Mouse (Mus musculus) frontal cortex, postnatal 10 days (tissue): Measurements from ENCODE around the gene 1700012B09Rik.

Experiments used
- DNase-seq, 2 experiments: peaks; one replicate each; pipeline ENCODE4 v3.0.0; 2022; ENCODE audit warnings: low spot score in 2 of 2, mixed read lengths in 1 of 2

Gene 1700012B09Rik

DNA sequence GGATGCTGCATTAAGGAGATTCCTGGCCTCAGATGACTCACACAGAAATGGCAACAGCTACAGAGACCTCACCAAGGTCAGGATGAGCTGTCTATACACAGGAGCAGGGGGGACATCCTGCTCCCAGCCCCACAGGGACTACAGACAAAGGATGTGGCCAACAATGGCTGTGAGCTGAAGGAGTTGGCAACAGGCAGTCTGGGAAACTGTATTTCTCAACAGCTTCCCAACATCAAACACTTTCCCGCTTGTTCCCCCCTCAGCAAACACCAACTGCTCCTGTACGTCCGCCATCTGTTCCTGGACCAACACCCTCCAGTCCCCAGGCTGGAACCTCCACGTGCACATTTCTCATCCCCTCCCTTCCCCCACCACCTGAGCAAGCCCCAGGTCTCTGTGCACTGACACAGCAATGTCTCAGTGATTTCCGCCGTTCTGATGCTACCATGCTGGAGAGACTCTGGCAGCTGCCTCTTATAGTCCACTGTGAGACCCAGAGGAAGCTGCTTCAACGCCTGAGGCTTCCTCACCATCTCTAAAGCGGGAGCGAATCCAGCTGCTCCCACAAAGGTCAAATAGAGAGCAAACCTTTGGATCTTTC lies 39.8 kb downstream of the 1700012B09Rik start:
- DNase-seq: no peak

DNA sequence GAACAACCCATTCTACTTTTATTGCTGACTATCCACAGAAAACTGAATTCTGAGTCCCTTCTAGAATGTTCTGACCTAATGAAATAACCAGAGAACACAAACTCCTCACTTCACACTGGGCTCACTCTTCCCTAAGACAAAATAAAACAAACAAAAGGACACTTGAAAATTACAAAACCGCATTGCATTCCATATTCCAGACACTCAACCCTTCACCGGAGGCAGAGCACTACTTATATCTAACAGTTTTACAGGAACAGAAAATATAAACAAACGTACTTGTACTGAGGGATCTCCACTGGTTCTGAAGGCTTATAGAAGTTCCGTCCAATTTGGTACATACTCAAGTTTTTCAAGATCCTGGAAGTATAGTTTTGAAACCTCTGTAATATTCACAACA lies 42.5 kb downstream of the 1700012B09Rik start:
- DNase-seq: no peak

DNA sequence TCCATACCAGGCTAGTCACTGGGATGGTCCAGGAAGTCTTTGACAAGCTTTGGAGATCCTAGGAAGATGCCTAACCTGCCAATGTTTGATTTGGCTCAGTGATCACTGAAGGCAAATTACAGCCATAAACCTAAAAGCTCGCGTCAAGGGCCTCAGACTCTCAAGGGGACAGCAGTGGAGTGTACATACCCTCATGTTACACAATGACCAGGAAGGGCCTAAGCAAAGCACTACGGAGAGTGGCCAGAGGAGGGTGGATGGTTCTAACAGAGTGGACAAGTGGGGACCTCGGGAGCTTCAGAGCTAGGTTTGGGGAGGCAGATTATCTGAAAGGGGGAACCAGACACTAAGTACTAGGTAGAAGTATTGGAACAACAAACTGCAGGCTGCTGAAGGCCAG lies 44.2 kb downstream of the 1700012B09Rik start:
- no peak for DNase-seq

DNA sequence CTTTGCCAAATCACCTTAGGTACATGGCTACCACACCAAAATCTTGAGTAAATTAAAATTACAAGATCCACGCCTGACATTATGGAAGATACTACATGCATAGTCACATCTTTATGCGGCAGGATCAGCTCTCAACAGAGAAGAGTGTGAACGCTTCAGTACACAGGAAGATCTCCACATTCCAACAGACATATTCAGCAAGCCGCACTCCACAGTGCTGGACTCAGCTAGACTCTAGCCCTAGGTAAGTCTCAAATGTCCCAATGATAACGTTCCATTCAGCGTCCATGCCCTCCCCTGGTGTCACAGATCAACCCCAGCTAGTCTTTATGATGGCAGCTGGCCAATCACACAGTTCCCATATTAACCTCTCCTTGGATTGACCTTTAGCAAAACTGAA lies 44.8 kb downstream of the 1700012B09Rik start:
- no peak for DNase-seq

DNA sequence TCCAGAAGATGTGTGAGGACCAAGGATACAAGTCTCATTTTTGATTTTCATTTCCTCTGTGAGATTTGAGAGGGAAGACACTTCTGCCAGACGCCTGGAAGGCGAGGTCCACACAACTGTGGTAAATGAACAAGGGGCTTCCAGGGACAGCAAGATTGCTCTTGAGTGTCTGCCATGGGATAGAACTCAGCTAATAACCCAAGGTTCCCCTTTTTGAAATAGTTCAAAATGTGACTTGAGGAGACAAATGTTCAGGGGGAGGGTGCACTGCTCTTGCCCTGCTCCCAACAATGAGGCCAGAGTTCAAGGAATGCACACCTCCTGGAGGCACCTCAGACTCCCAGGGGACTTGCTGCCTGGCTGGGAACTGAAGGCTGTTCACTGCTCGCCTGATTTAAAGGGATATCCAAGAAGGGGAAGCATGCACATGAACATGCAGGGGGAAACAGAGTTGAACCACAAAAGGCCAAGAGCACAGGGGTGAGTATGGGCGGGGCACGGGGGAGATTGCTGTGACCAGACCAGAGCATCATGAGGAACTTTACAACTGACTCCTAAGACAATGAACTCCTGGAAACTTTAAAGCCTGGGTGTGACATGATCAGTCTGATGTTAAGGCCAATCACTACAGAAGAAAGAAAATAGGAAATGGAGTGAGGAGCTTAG lies 45.9 kb downstream of the 1700012B09Rik start:
- DNase-seq: no peak

DNA sequence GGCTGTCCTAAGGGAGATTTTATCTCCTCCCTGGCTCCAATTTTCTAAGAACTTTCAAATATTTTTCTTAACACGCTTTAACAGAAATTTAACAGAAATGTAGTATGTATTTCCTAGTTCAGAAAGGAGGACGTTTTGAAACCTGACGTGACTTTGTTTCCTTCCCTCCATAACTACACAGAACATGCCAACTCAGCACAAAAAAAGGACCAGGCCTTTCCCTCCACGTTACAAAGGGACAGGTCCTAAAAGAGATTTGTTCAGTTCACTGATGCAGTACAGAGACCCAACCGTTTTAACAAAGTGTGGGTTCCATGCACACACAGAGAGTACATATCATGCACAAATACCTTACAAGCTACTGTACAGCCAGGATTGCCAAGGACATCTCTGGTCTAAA lies 49.2 kb downstream of the 1700012B09Rik start:
- no peak for DNase-seq

DNA sequence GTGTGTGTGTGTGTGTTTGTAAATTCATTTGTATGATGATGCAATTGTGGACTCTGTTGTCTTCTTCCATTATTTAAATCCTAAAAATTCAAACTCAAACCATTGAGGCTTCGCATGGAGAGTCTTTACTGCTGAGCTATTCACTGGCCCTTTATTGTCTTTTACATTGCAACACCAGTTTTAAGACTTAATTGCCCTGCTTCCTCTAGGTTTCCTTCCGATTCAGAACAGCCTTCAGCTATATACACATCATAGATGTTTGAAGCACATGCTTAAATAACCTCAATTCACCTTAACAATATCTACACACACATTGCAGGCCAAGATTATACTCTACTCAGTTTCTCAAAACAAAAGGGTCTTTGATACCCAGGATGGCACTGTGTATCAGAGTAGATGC lies 50.4 kb downstream of the 1700012B09Rik start:
- DNase-seq: no peak

DNA sequence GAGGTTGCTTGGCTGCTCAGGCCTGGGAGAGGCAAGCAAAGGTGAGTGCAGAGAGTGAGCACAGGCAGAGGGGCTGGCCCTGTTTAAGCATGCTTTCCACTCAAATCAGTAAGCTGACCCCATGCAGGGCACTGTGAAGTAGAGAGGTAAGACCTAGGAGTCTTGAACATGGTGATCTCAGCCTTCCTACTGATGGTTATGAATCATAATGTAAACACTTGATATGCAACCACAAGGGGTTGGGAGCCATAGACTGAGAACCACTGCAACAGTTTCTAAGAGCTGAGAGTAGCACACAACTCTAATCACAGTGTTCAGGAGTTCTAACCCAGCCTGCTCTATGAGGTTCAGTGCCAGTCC lies 52.5 kb downstream of the 1700012B09Rik start:
- no peak for DNase-seq

DNA sequence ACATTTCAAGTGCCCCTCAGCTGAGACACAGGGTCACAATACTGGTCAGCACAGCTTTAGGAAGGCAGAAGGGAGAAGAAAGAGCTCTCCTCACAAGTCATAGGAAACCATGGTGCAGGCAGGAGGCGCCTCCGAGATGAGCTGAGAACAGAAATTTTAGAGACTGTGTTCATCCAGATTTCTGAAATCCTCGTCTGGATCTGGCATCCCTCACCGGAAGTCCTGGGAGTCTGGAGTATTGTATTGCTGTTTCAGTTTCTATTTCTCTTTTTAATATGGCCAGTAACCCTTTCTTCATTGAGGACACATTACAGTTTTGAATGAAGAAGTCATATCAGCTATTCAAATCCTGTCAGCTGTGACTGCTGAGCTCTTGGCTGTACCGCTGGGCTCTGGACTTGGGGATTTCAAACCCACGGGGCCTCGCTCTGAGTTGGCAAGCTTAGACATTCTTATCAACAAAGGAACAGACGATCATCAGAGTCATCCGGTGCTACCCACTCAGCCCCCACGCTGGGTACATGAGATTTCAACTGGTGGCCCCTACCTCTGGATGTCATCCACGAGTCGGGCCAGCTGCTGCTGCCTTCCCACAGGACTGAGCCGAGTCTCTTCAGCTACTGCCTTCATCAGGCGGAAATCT lies 53.0 kb downstream of the 1700012B09Rik start:
- no peak for DNase-seq

DNA sequence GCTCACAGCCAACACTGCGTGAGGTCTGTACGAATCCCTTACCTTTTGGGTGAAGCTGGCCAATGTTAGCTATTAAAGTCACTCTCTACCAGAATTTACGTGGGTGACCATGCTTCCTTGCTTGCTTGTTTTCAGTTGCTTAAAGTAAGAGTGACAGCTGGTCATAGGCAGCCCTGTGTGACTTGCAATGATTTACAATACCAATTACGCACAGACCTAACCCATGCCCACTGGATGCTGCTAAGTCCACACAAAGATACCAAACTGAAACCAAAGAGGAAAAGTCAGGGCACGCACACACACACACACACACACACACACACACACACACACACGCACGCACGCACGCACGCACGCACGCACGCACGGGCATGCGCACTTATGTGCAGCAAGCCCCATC lies 55.6 kb downstream of the 1700012B09Rik start:
- no peak for DNase-seq

DNA sequence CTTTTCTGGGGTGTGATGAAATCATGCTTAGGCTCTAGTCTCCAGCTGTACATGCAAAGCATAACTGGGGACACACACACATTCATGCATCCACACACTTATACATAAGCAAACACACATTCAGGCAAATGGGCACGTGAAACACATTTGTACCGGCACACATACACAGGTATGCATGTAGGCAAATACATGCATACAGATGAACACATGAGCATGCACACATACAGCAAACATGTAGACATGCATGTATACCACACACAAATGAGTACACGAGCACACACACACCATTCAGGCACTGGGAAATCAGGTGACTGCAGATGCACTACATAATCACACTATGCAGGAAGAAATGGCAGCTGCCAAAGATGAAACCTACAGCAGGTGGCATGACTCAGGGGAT lies 59.9 kb downstream of the 1700012B09Rik start:
- DNase-seq: no peak
